Mouse (Mus musculus) midbrain, embryonic 13.5 days (tissue): ENCODE measurements at regions not wholly inside any gene's neighbourhood (a gene's known extent, or its start where the extent isn't known, plus 50 kb on each side); places are given as distances from the start of the nearest gene placed in this dataset.

ENCODE experiments used
- ATAC-seq: fragments of 200-750 bp; cut with Nextera tagmentation; 2 replicates; pipeline ENCODE4 v1.8.0; 2017; ENCODE audit warnings: mild to moderate bottlenecking, moderate TSS enrichment, moderate library complexity
- H3K27ac ChIP-seq: fragments of 300-500 bp; sonication (generic); 2 replicates; pipeline ENCODE4 v1.5.1; 2015; ENCODE audit warnings: inconsistent platforms, mild to moderate bottlenecking, moderate library complexity
- H3K27me3 ChIP-seq: fragments of 300-500 bp; sonication (generic); 2 replicates; pipeline ENCODE4 v1.6.1; 2015; ENCODE audit warnings: mild to moderate bottlenecking, inconsistent platforms
- H3K36me3 ChIP-seq: fragments of 300-500 bp; sonication (generic); 2 replicates; pipeline ENCODE4 v1.6.1; 2015; ENCODE audit warnings: mild to moderate bottlenecking, inconsistent platforms
- H3K4me1 ChIP-seq: fragments of 300-500 bp; sonication (generic); replicated peaks from 2 replicates; pipeline ENCODE4 v1.6.1; 2015; ENCODE audit warnings: inconsistent platforms
- H3K4me2 ChIP-seq: fragments of 300-500 bp; sonication (generic); replicated peaks from 2 replicates; pipeline ENCODE4 v1.6.1; 2015; ENCODE audit warnings: moderate library complexity, mild to moderate bottlenecking, inconsistent platforms
- H3K4me3 ChIP-seq: fragments of 300-500 bp; sonication (generic); replicated peaks from 2 replicates; pipeline ENCODE4 v1.5.1; 2015; ENCODE audit warnings: mild to moderate bottlenecking, inconsistent platforms
- H3K9ac ChIP-seq: fragments of 300-500 bp; sonication (generic); replicated peaks from 2 replicates; pipeline ENCODE4 v1.6.1; 2015; ENCODE audit warnings: mild to moderate bottlenecking, inconsistent platforms
- H3K9me3 ChIP-seq: fragments of 300-500 bp; sonication (generic); 2 replicates; pipeline ENCODE4 v1.6.1; 2016; ENCODE audit warnings: mild to moderate bottlenecking, inconsistent platforms
- WGBS: fragments of 180-500 bp; shearing (Covaris S2); methylation state at CpG from one replicate; pipeline ENCODE4 v1.1.7; 2015; 5-methylcytosine and 5-hydroxymethylcytosine counted together

- Histone ChIP-seq H3K27ac (no peak overlapping the region), H3K36me3 (no peaks in the 10 kb centered on the region), H3K27me3 (no peaks in the 10 kb centered on the region), H3K4me3 (no peak overlapping the region), H3K4me2 (no peak overlapping the region), H3K9me3 (no peaks in the 10 kb centered on the region), H3K9ac (no peak overlapping the region), H3K4me1 (no peaks in the 10 kb centered on the region)
- ATAC-seq, result no peak
These were observed 425.1 kb upstream of the Depdc1a start for GRCm38 (mm10) chr3:159069957-159070684.

DNA sequence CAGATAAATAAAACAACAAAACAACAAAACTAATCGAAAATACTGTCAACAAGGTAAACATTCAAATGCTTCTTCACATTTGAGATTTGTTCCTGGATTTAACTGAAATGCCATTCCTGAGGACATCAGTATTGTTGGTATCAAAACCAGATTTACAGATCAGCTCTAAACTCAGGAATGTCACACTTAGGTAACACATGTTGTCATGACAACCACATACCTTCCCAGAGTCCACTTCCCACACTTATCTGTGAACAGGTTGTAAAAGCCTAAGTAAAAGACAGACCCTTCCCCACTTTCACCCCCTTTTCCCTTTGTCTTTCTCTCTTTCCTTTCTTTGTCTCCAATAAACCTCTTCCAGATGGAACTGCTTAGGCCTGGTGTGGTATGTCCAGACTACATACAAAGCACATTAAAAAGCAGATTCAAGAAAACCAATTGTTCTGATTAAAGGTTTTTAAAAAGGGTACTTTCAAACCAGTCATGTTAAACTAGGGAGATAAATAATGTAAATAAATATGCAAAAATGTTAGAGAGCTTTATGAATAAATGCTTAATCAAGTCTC lies 438.2 kb upstream of the Depdc1a start:
- Histone ChIP-seq H3K4me1 (no peaks in the 10 kb centered on the region), H3K27ac (no peak overlapping the region), H3K9ac (no peak overlapping the region), H3K4me3 (no peak overlapping the region), H3K9me3 (no peaks in the 10 kb centered on the region), H3K27me3 (no peaks in the 10 kb centered on the region), H3K4me2 (no peak overlapping the region), H3K36me3 (no peaks in the 10 kb centered on the region)
- no peak for ATAC-seq
- WGBS, result 81% methylated on average over 1 of the region's 1 CpGs

- no peak overlapping the region for H3K9ac ChIP-seq
These were observed 460.4 kb upstream of the Depdc1a start for GRCm38 (mm10) chr3:159034806-159035205.

GRCm38 (mm10) chr3:159031581-159031980 lies 463.7 kb upstream of the Depdc1a start:
- 82% methylated on average over 3 of the region's 3 CpGs for WGBS
- H3K4me3 ChIP-seq, result no peak overlapping the region
- H3K27me3 ChIP-seq, result no peaks in the 10 kb centered on the region
- ATAC-seq, result no peak
- H3K9ac ChIP-seq, result no peak overlapping the region
- no peak overlapping the region for H3K4me2 ChIP-seq
- H3K36me3 ChIP-seq, result no peaks in the 10 kb centered on the region
- H3K27ac ChIP-seq, result no peak overlapping the region
- H3K9me3 ChIP-seq, result no peaks in the 10 kb centered on the region
- no peaks in the 10 kb centered on the region for H3K4me1 ChIP-seq

More at GRCm38 (mm10) chr3:159034806-159035205, 460.4 kb upstream of the Depdc1a start:
- Histone ChIP-seq H3K36me3 (no peaks in the 10 kb centered on the region), H3K27ac (no peak overlapping the region), H3K27me3 (no peaks in the 10 kb centered on the region), H3K4me3 (no peak overlapping the region), H3K9me3 (no peaks in the 10 kb centered on the region), H3K4me1 (no peaks in the 10 kb centered on the region), H3K4me2 (no peak overlapping the region)
- ATAC-seq, result no peak
- 65% methylated on average over 4 of the region's 4 CpGs for WGBS

DNA sequence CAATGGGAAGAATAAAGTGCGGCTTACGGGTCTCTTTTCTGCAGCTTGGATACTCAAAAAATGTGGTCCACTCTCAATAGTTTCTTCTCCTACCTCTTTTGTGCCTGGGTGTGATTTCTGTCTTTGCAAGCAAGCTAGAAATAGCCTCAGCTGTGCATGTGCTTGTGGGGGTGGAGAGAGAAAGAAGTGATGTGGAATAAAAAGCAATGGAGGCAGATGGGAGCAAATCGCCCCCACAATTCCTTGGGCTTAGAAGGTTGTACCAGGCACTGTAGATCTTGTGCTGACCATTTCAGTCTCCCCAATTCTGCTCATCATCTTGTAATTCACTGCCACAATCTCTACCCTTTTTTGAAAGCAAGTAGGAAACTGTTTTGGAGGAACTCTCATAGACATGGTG lies 464.6 kb upstream of the Depdc1a start:
- no peak for ATAC-seq
- no peaks in the 10 kb centered on the region for H3K4me1 ChIP-seq
- no peaks in the 10 kb centered on the region for H3K9me3 ChIP-seq
- no peak overlapping the region for H3K27ac ChIP-seq
- WGBS, result 85% methylated on average over 3 of the region's 3 CpGs
- H3K9ac ChIP-seq, result no peak overlapping the region
- H3K36me3 ChIP-seq, result no peaks in the 10 kb centered on the region
- H3K4me2 ChIP-seq, result no peak overlapping the region
- H3K4me3 ChIP-seq, result no peak overlapping the region
- no peaks in the 10 kb centered on the region for H3K27me3 ChIP-seq

DNA sequence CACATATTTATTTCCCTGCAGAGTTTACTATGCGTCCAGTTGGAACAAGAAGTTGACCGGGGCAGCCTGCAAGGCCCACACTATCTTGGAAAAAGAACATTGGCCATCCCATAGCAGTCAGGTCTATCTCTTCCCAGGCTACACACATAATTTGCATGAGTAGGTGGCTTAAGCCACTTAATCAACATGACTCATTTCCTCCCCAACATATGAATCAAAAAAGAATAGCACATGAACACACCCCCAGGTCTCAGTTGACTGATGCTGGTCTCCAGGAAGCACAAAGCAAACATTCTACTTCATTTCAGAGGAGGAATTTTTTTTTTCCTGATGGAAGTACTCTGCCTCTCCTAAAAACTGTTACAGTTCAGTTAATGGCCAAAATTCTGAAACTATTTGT lies 465.3 kb upstream of the Depdc1a start:
- Histone ChIP-seq H3K9ac (no peak overlapping the region), H3K4me1 (no peaks in the 10 kb centered on the region), H3K4me3 (no peak overlapping the region), H3K9me3 (no peaks in the 10 kb centered on the region), H3K27ac (no peak overlapping the region), H3K27me3 (no peaks in the 10 kb centered on the region), H3K4me2 (no peak overlapping the region), H3K36me3 (no peaks in the 10 kb centered on the region)
- 97% methylated on average over 2 of the region's 2 CpGs for WGBS
- no peak for ATAC-seq

GRCm38 (mm10) chr3:159020447-159020846 lies 458.4 kb upstream of the Lrrc7 start:
- no peaks in the 10 kb centered on the region for H3K4me1 ChIP-seq
- H3K9ac ChIP-seq, result no peak overlapping the region
- ATAC-seq, result no peak
- H3K27ac ChIP-seq, result no peak overlapping the region
- no peak overlapping the region for H3K4me2 ChIP-seq
- H3K36me3 ChIP-seq, result no peaks in the 10 kb centered on the region
- no peaks in the 10 kb centered on the region for H3K9me3 ChIP-seq
- H3K27me3 ChIP-seq, result no peaks in the 10 kb centered on the region
- H3K4me3 ChIP-seq, result no peak overlapping the region

GRCm38 (mm10) chr3:159017269-159017668 lies 455.2 kb upstream of the Lrrc7 start:
- Histone ChIP-seq H3K36me3 (no peaks in the 10 kb centered on the region), H3K27me3 (no peaks in the 10 kb centered on the region), H3K27ac (no peak overlapping the region), H3K9me3 (no peaks in the 10 kb centered on the region), H3K4me3 (no peak overlapping the region), H3K4me1 (no peaks in the 10 kb centered on the region), H3K9ac (no peak overlapping the region), H3K4me2 (no peak overlapping the region)
- ATAC-seq, result no peak

DNA sequence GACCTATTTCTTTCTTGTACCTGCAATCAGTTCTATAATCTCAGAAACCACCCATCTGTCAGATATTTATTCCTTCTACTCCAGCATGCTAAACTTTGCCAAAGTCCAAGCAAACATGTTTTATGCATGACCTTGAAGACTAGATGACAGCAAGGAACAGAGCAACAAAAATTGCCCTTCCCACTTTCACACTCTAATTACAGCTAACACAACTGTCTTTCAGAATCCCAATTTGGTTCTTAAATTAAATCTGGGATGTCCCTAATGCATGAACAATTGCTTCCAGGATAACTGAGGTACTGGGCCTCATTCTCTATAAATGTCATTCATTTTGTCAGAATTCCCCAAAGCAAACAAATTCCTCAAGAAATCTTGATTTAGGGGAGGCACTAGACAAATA lies 454.4 kb upstream of the Lrrc7 start:
- no peak overlapping the region for H3K4me2 ChIP-seq
- H3K9me3 ChIP-seq, result no peaks in the 10 kb centered on the region
- H3K9ac ChIP-seq, result no peak overlapping the region
- H3K27me3 ChIP-seq, result no peaks in the 10 kb centered on the region
- H3K4me1 ChIP-seq, result 0 out of 2 replicates have a peak, but pooled peaks cover under 1% of the 10 kb centered on the region
- H3K36me3 ChIP-seq, result no peaks in the 10 kb centered on the region
- H3K27ac ChIP-seq, result no peak overlapping the region
- H3K4me3 ChIP-seq, result no peak overlapping the region
- no peak for ATAC-seq

GRCm38 (mm10) chr3:159010954-159011638 lies 449.1 kb upstream of the Lrrc7 start:
- peaks cover 3% of the 10 kb centered on the region; the same call in 1 of the 2 replicates for H3K27me3 ChIP-seq
- H3K4me3 ChIP-seq, result no peak overlapping the region
- peaks cover 6% of the 10 kb centered on the region; the same call in 1 of the 2 replicates for H3K4me1 ChIP-seq
- peak; percentile 90 for ATAC-seq
- H3K36me3 ChIP-seq, result no peaks in the 10 kb centered on the region
- no peaks in the 10 kb centered on the region for H3K9me3 ChIP-seq
- no peak overlapping the region for H3K4me2 ChIP-seq
- WGBS, result 0% methylated on average over 1 of the region's 1 CpGs
- H3K27ac ChIP-seq, result no peak overlapping the region
- H3K9ac ChIP-seq, result no peak overlapping the region

DNA sequence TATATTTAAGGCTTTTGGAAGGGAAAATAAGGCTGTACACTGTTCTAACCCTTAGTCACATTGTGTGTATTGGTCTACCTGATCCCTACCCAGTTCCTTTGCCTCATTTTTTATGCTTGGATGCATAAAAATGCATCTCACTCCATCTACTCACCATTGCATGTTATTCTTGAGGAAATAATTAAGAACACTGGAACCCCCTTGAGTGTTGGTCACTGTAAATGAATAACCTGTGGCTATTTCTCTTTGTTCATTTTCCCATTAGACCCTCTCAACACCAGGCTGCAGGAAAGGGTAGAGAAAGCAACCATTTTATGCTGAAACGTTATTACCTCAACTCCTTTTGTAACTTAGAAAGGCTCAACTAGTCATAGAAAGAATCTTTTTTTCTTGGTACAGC lies 442.0 kb upstream of the Lrrc7 start:
- ATAC-seq, result no peak
- Histone ChIP-seq H3K9me3 (no peaks in the 10 kb centered on the region), H3K4me1 (no peaks in the 10 kb centered on the region), H3K4me3 (no peak overlapping the region), H3K9ac (no peak overlapping the region), H3K36me3 (no peaks in the 10 kb centered on the region), H3K27ac (no peak overlapping the region), H3K4me2 (no peak overlapping the region), H3K27me3 (peaks cover 3% of the 10 kb centered on the region; the same call in 1 of the 2 replicates)
- 49% methylated on average over 1 of the region's 1 CpGs for WGBS

DNA sequence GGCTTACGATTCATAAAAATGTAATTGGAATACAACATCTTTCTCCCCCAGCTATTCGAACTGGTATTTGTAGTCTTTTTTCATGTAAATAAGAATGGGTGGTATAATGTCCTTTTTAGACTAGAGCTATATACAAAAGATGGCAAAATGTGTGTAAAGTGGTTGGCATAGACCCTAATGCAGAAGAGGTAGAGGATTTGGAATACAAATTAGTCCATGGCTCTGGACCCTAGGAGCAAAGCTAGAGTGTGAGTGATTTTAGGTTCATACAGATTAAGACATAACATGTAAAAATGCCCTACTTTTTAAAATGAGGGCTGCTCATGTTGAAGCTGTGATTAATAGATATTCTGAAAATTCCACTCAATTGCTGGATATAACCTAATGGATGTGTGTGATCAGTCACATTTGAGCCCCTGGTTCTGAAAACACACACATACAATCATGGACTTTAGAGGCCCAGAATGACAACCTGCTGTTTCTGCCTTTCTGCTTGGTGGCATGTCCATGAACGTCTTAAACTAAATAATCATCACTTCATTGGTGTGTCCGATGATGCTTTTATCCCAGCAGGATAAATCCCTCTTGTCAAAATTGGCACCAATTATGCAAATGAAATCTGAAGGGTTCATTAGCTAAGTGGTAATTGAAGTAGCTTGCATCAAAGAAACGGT lies 423.6 kb upstream of the Lrrc7 start:
- ATAC-seq, result no peak

More for the DNA sequence above, 423.6 kb upstream of the Lrrc7 start:
- no peaks in the 10 kb centered on the region for H3K27me3 ChIP-seq
- H3K27ac ChIP-seq, result no peak overlapping the region
- H3K4me2 ChIP-seq, result no peak overlapping the region
- H3K9ac ChIP-seq, result no peak overlapping the region
- no peaks in the 10 kb centered on the region for H3K36me3 ChIP-seq
- no peaks in the 10 kb centered on the region for H3K4me1 ChIP-seq
- no peak overlapping the region for H3K4me3 ChIP-seq
- 57% methylated on average over 5 of the region's 5 CpGs for WGBS
- no peaks in the 10 kb centered on the region for H3K9me3 ChIP-seq
